Mouse (Mus musculus): ENCODE measurements around the gene Nup214.

The Nup214 gene

GRCm38 (mm10) chr2:32068811-32069607 lies 94.8 kb downstream of the Nup214 start:
- DNase-seq (ENCODE audit: low spot score in 2 of 2) = no peak

DNA sequence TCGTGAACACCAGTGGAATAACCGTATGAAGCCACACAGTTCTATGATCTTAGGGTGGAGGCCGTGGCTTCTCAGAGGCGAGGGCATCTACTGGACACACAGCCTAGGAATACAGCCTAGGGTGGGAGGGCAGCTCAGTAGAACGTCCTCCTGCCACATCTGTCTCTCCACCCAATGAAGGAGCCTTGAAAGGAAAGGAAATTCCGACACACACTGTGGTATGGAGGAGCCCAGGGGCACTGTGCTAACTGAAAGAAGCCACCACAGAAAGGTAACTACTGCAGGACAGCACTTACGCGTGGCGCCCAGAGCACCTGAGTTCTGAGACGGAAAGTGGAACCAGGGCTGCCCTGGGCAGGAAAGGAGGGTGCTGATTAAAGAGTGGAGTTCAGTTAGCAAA lies 96.5 kb downstream of the Nup214 start:
- DNase-seq (ENCODE audit: low spot score in 2 of 2) = no peak

DNA sequence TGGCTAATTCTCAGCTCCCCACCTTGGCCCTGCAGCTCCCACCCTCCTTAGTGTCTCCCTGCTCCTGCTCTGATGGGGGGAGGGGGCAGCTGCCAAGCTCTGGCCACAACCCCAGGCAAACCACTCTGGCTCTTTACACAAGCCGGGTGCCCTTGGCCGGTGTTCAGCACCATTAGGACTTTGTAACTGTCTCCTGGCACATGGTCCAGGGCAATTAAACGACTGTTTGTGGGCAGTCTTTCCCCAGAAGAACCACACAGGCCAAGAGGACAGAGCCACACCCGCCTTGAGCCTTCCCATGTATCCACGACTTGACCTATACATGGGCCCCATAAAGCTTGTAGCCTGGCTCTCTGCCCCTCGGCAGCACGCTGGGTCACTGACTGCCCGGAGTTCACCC lies 100.2 kb downstream of the Nup214 start:
- DNase-seq (ENCODE audit: low spot score in 2 of 2) = no peak

GRCm38 (mm10) chr2:32075368-32075767 lies 101.1 kb downstream of the Nup214 start:
- no peak for DNase-seq (ENCODE audit: low spot score in 2 of 2)

DNA sequence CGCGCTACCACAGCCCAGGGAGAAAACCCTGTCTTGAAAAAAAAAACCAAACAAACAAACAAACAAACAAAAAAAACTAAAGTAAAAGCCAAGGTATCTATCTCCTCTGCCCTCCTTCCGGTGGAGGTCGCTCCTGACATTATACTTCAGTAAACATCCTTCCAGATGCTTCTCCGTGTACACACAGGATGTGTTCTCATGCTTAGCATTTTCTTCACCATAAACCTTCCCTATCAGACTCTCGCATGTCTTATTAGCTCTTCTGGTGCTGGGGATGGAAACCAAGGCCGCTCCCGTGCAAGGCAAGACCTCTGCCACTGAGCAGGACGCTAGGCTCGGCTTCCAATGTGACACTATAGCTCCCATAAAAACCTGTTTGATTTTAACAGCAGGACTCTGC lies 103.5 kb downstream of the Nup214 start:
- no peak for DNase-seq (ENCODE audit: low spot score in 2 of 2)

DNA sequence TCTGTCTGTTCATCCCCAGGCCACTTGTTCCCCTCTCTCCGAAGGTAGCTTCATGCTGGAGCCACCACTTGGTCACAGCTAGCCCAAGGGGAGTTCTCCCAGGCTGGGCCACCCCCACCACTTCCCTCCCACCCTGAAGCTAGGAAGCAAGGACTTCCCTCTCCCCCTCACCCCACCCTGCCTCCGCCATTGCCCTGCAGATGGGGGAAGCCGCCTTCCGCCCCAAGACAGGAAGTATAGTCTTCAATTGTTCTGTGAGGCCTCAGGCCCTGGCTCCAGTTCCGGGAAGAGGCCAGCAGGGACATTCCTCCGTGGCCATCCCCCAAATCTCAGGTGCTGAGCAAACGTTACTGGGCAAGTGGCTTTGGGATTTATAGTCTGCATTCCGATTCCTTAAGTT lies 104.3 kb downstream of the Nup214 start:
- DNase-seq (ENCODE audit: low spot score in 2 of 2) = no peak

- DNase-seq (ENCODE audit: low spot score in 2 of 2) = no peak
Observed at GRCm38 (mm10) chr2:32079191-32079725, 105.0 kb downstream of the Nup214 start.

- no peak for DNase-seq (ENCODE audit: low spot score in 2 of 2)
Observed at GRCm38 (mm10) chr2:32080681-32081080, 106.4 kb downstream of the Nup214 start.

GRCm38 (mm10) chr2:32081296-32081929 lies 107.2 kb downstream of the Nup214 start:
- DNase-seq (ENCODE audit: low spot score in 2 of 2) = no peak

GRCm38 (mm10) chr2:32082229-32082628 lies 108.0 kb downstream of the Nup214 start:
- no peak for DNase-seq (ENCODE audit: low spot score in 2 of 2)

- no peak for DNase-seq (ENCODE audit: low spot score in 2 of 2)
Observed at GRCm38 (mm10) chr2:32083159-32084011, 109.1 kb downstream of the Nup214 start.

DNA sequence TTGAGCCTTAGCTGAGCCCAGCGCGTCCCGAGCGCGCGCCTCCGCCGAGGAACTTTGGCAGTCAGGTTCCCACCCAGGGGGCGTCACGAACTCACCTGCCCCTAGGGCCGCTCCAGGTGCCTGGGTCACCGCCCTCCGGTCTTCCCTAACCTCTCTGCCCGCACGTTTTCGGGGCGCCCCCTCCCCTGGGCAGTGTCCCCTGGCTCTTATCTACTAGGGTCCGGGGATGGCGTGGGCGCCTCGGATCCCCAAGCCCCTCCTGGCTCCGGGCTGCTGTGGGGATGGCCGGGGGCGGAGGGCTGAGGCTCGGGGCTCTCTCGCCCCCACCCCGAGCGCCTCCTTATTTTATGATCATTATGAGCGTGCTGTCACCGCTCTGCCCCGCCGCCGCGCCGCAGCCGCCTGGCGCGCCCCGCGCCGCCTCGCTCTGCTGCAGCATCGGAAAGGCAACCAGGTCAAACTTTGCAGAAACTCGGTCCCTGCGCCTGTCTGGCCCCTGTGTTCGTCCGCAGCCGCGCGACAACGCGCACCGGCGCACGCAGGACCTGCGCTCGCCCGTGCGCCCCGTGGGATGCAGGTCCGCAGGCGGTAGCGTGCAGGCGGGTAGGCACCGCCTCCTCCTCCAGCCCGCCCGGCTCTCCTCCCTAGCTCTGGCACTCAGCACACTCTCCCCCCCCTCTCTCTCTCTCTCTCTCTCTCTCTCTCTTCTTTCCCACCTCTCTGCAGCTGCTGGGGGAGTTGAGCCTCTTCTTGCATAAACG lies 110.1 kb downstream of the Nup214 start, which contains the start of gene Fam78a:
TSS of gene Fam78a (minus strand) at position 747 of the 761 bp plus-strand sequence.
- DNase-seq (ENCODE audit: low spot score in 2 of 2) = no peak

GRCm38 (mm10) chr2:32084872-32085199 lies 110.6 kb downstream of the Nup214 start:
- no peak for DNase-seq (ENCODE audit: low spot score in 2 of 2)

- no peak for DNase-seq (ENCODE audit: low spot score in 2 of 2)
Observed at GRCm38 (mm10) chr2:32085231-32085630, 111.0 kb downstream of the Nup214 start.

GRCm38 (mm10) chr2:32087606-32088005 lies 113.4 kb downstream of the Nup214 start:
- DNase-seq (ENCODE audit: low spot score in 2 of 2) = no peak

- DNase-seq (ENCODE audit: low spot score in 2 of 2) = no peak
Observed at GRCm38 (mm10) chr2:32088372-32088981, 114.2 kb downstream of the Nup214 start.

DNA sequence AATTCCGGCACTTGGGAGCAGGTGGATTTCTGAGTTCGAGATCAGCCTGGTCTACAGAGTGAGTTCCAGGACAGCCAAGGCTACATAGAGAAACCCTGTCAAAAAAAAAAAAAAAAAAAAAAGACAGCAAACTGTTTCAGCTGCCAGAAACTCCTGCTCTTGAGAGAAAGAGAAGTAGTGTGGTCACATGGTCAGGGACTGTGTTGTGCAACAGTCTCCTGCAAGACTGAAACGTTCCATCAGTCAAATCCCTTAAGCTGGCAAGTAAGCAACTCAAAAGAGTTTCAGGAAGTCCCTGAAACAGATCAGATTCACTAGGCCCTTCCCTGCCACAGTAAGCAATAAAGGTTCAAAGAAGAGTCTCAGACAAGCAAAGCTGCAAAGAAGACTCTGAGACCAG lies 115.4 kb downstream of the Nup214 start:
- DNase-seq (ENCODE audit: low spot score in 2 of 2) = no peak

GRCm38 (mm10) chr2:32090145-32090544 lies 115.9 kb downstream of the Nup214 start:
- DNase-seq (ENCODE audit: low spot score in 2 of 2) = peak in 1 of 2 experiments; percentile 31

- no peak for DNase-seq (ENCODE audit: low spot score in 2 of 2)
Observed at GRCm38 (mm10) chr2:32091956-32092355, 117.7 kb downstream of the Nup214 start.

DNA sequence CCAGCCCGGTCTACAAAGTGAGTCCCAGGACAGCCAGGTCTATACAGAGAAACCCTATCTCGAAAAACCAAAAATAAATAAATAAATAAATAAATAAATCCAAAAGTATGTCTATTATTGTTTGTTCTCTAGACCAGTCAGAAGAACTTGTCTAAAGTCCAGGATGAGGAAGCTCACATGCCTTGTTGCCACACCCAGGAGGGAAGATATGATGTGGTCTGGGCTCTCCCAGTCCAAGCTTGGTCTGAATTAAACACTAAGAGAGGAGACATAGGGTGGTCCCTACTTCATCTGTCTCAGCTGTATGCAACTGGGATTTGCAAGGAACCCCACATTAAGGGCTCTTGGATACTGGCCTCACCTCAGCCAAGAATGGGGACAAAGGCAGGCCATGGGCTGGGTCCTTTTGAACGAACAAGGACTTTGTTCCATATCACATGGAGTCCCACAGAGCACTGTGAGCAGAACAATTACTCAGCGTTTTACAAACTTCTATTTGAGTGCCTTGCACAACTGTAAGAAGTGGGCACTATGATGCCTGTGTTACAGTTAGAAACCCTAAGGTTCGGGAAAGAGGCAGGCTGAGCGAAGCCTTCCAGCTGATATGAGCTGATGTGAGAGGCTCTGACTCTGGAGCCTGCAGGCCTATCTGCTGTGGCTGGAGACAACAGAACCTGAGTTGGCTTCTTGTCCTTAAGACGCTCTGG lies 119.9 kb downstream of the Nup214 start:
- DNase-seq (ENCODE audit: low spot score in 2 of 2) = no peak

Data from cerebellum, postnatal 4 days (tissue).